Mouse (Mus musculus) G1E (cell line): Measurements from ENCODE around the gene Zg16.

Experiments
- CTCF ChIP-seq: IDR thresholded peaks from 2 replicates; pipeline ENCODE4 v1.5.1; 2012; ENCODE audit warnings: low read depth, low read length, inconsistent platforms, mixed read lengths
- GATA1 ChIP-seq: IDR thresholded peaks from 2 replicates; pipeline ENCODE4 v1.6.1; 2012; ENCODE audit warnings: borderline replicate concordance, low read length, inconsistent platforms, mixed read lengths
- GATA2 ChIP-seq: IDR thresholded peaks from 2 replicates; pipeline ENCODE4 v1.6.1; 2012; ENCODE audit warnings: low read depth, low read length, inconsistent platforms, borderline replicate concordance
- POLR2AphosphoS5 ChIP-seq: IDR thresholded peaks from 2 replicates; pipeline ENCODE4 v1.6.1; 2012; ENCODE audit warnings: low read depth, low read length, inconsistent platforms; ENCODE audit not compliant: insufficient replicate concordance
- TAL1 ChIP-seq: conservative IDR thresholded peaks from 2 replicates; pipeline ENCODE4 v1.6.1; 2012; ENCODE audit warnings: low read depth, low read length, inconsistent platforms, mixed read lengths

- TF ChIP-seq GATA1, result no peak
- TF ChIP-seq CTCF, result no peak
- TF ChIP-seq TAL1, result no peak
- TF ChIP-seq GATA2, result no peak
- TF ChIP-seq POLR2AphosphoS5, result no peak
Measured at GRCm38 (mm10) chr7:127016481-127016485, 70.8 kb downstream of the Zg16 start, which contains the start of gene Pagr1b.
